Mouse (Mus musculus): ENCODE data around the gene Olfr811. TPM values are rescaled to one million over a fixed set of nuclear protein-coding genes. Genes with fewer than 3 reads are reported as not detected.

The Olfr811 gene
- total RNA-seq (2014; rRNA removed) = not detected in 2 replicates
- not detected in 2 replicates for polyA plus RNA-seq (2015; fragmentation: Nextera tagmentation; extraction: Ambion mirVana)

GRCm38 (mm10) chr10:129804296-129804695, at the start of gene Olfr811:
Gene Olfr811, minus strand, starts transcription at chr10:129804396.
- 86% methylated on average over 4 of the region's 4 CpGs for WGBS
- no peaks in the 10 kb centered on the region for H3K27me3 ChIP-seq (ENCODE audit: insufficient read depth, low read length)
- H3K9ac ChIP-seq = no peak within 1 kb of the TSS
- ATAC-seq (no peak), DNase-seq (no peak)
- no peak for TF ChIP-seq CTCF (IDR thresholded peaks at IDR 0.05; ENCODE audit: low read depth)
- no peak within 1 kb of the TSS for H3K4me2 ChIP-seq (ENCODE audit: low read depth)
- H3K27ac ChIP-seq (ENCODE audit: low read depth, low read length) = no peak within 1 kb of the TSS
- H3K36me3 ChIP-seq (ENCODE audit: insufficient read depth) = no peaks in the 10 kb centered on the region
- H3K4me3 ChIP-seq (ENCODE audit: low read depth, low read length) = no peak within 1 kb of the TSS
- H3K9me3 ChIP-seq (ENCODE audit: low read length) = no peaks in the 10 kb centered on the region
- H3K4me1 ChIP-seq (ENCODE audit: insufficient read depth) = no peaks in the 10 kb centered on the region

- Histone ChIP-seq H3K36me3 (ENCODE audit: insufficient read depth) (no peaks in the 10 kb centered on the region), H3K4me3 (ENCODE audit: low read depth, low read length) (no peak overlapping the region), H3K4me2 (ENCODE audit: low read depth) (no peak overlapping the region), H3K9ac (no peak overlapping the region), H3K4me1 (ENCODE audit: insufficient read depth) (no peaks in the 10 kb centered on the region), H3K9me3 (ENCODE audit: low read length) (no peaks in the 10 kb centered on the region), H3K27me3 (ENCODE audit: insufficient read depth, low read length) (no peaks in the 10 kb centered on the region), H3K27ac (ENCODE audit: low read depth, low read length) (no peak overlapping the region)
- 22% methylated on average over 1 of the region's 1 CpGs for WGBS
- no peak for ATAC-seq
- no peak for DNase-seq
- no peak for TF ChIP-seq CTCF (IDR thresholded peaks at IDR 0.05; ENCODE audit: low read depth)
Measured at GRCm38 (mm10) chr10:129847343-129847742, 43.1 kb upstream of the Olfr811 start.

GRCm38 (mm10) chr10:129845994-129846393, 41.8 kb upstream of the Olfr811 start, which contains the start of gene Olfr812:
Gene Olfr812, minus strand, starts transcription at chr10:129846094.
- H3K4me1 ChIP-seq (ENCODE audit: insufficient read depth) = no peaks in the 10 kb centered on the region
- WGBS = 68% methylated on average over 1 of the region's 1 CpGs
- no peak for ATAC-seq
- peak; percentile 1 for DNase-seq
- no peaks in the 10 kb centered on the region for H3K9me3 ChIP-seq (ENCODE audit: low read length)
- no peak within 1 kb of the TSS for H3K9ac ChIP-seq
- H3K27me3 ChIP-seq (ENCODE audit: insufficient read depth, low read length) = no peaks in the 10 kb centered on the region
- no peak for TF ChIP-seq CTCF (IDR thresholded peaks at IDR 0.05; ENCODE audit: low read depth)
- H3K4me3 ChIP-seq (ENCODE audit: low read depth, low read length) = no peak within 1 kb of the TSS
- H3K27ac ChIP-seq (ENCODE audit: low read depth, low read length) = no peak within 1 kb of the TSS
- no peak within 1 kb of the TSS for H3K4me2 ChIP-seq (ENCODE audit: low read depth)
- H3K36me3 ChIP-seq (ENCODE audit: insufficient read depth) = no peaks in the 10 kb centered on the region

- TF ChIP-seq CTCF (IDR thresholded peaks at IDR 0.05; ENCODE audit: low read depth) = no peak
- Histone ChIP-seq H3K4me2 (ENCODE audit: low read depth) (no peak within 1 kb of the TSS), H3K36me3 (ENCODE audit: insufficient read depth) (no peaks in the 10 kb centered on the region), H3K27me3 (ENCODE audit: insufficient read depth, low read length) (no peaks in the 10 kb centered on the region), H3K4me3 (ENCODE audit: low read depth, low read length) (no peak within 1 kb of the TSS), H3K27ac (ENCODE audit: low read depth, low read length) (no peak within 1 kb of the TSS), H3K9me3 (ENCODE audit: low read length) (no peaks in the 10 kb centered on the region), H3K4me1 (ENCODE audit: insufficient read depth) (no peaks in the 10 kb centered on the region), H3K9ac (no peak within 1 kb of the TSS)
- no peak for ATAC-seq
- DNase-seq = no peak
Measured at GRCm38 (mm10) chr10:129794817-129795216, 9.4 kb downstream of the Olfr811 start, which contains the start of gene Olfr810. Gene Olfr810, minus strand, starts transcription at chr10:129794917.

- Histone ChIP-seq H3K27me3 (ENCODE audit: insufficient read depth, low read length) (no peaks in the 10 kb centered on the region), H3K4me1 (ENCODE audit: insufficient read depth) (no peaks in the 10 kb centered on the region)
Measured at GRCm38 (mm10) chr10:129778123-129778522, 26.1 kb downstream of the Olfr811 start.

GRCm38 (mm10) chr10:129774338-129774737, 29.9 kb downstream of the Olfr811 start, which contains the start of gene Olfr809:
Gene Olfr809, plus strand, starts transcription at chr10:129774638.
- H3K4me2 ChIP-seq (ENCODE audit: low read depth) = no peak within 1 kb of the TSS
- DNase-seq = no peak
- ATAC-seq = no peak

More at GRCm38 (mm10) chr10:129778123-129778522, 26.1 kb downstream of the Olfr811 start:
- H3K9ac ChIP-seq = no peak overlapping the region
- DNase-seq (no peak), ATAC-seq (no peak)
- H3K36me3 ChIP-seq (ENCODE audit: insufficient read depth) = no peaks in the 10 kb centered on the region
- H3K4me2 ChIP-seq (ENCODE audit: low read depth) = no peak overlapping the region
- no peak overlapping the region for H3K4me3 ChIP-seq (ENCODE audit: low read depth, low read length)
- no peaks in the 10 kb centered on the region for H3K9me3 ChIP-seq (ENCODE audit: low read length)
- TF ChIP-seq CTCF (IDR thresholded peaks at IDR 0.05; ENCODE audit: low read depth) = no peak
- no peak overlapping the region for H3K27ac ChIP-seq (ENCODE audit: low read depth, low read length)

GRCm38 (mm10) chr10:129765182-129765581, 39.0 kb downstream of the Olfr811 start, which contains the start of gene Olfr808:
Gene Olfr808, plus strand, starts transcription at chr10:129765482.
- H3K27me3 ChIP-seq (ENCODE audit: insufficient read depth, low read length) = no peaks in the 10 kb centered on the region
- no peak within 1 kb of the TSS for H3K9ac ChIP-seq
- ATAC-seq (no peak), DNase-seq (no peak)
- no peaks in the 10 kb centered on the region for H3K36me3 ChIP-seq (ENCODE audit: insufficient read depth)
- H3K27ac ChIP-seq (ENCODE audit: low read depth, low read length) = no peak within 1 kb of the TSS
- H3K9me3 ChIP-seq (ENCODE audit: low read length) = no peaks in the 10 kb centered on the region
- TF ChIP-seq CTCF (IDR thresholded peaks at IDR 0.05; ENCODE audit: low read depth) = no peak
- H3K4me3 ChIP-seq (ENCODE audit: low read depth, low read length) = no peak within 1 kb of the TSS
- no peak within 1 kb of the TSS for H3K4me2 ChIP-seq (ENCODE audit: low read depth)
- H3K4me1 ChIP-seq (ENCODE audit: insufficient read depth) = no peaks in the 10 kb centered on the region
- 100% methylated on average over 1 of the region's 1 CpGs for WGBS

More at GRCm38 (mm10) chr10:129774338-129774737, 29.9 kb downstream of the Olfr811 start, which contains the start of gene Olfr809:
- Histone ChIP-seq H3K9me3 (ENCODE audit: low read length) (no peaks in the 10 kb centered on the region), H3K27me3 (ENCODE audit: insufficient read depth, low read length) (no peaks in the 10 kb centered on the region), H3K36me3 (ENCODE audit: insufficient read depth) (no peaks in the 10 kb centered on the region), H3K4me1 (ENCODE audit: insufficient read depth) (no peaks in the 10 kb centered on the region), H3K27ac (ENCODE audit: low read depth, low read length) (no peak within 1 kb of the TSS), H3K4me3 (ENCODE audit: low read depth, low read length) (no peak within 1 kb of the TSS), H3K9ac (no peak within 1 kb of the TSS)
- no peak for TF ChIP-seq CTCF (IDR thresholded peaks at IDR 0.05; ENCODE audit: low read depth)

Measured in forebrain, postnatal 0 days (tissue).